Comparison of ENCODE assay signal across 23 mouse cellular contexts in the genomic region with DNA sequence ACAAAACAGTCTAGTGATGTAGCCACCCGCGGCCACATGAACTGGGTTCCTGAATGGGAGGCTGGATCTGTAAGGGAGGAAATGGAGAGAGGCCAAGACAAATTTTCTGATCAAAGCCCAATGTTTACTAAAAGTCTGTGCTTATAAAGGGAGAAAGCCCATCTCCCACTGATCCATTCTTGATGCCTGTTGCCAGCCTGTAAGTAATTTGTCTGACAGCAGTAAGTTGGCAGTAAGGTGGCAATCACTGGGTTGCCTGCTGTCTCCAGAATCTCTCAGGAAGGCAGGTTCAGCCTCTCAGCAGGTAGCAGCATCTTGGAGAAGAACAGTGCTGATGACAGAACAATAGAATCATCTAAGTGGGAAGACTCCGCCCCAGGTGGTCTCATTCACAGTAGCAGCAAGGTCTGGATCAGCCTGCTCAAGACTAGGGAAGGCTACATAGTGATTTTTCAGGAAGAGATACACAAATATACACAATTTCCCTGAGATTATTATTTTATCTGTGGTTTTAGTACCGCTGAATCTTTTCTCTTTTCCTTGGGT.
DNase-seq lines count a peak whose midpoint lies in the region; ATAC-seq and TF ChIP-seq lines count a peak whose summit lies in the region.
"Had no signal": no experiment of that assay in that cellular context is flagged by ENCODE, and none has a peak within 500 bp of the region (broad histone marks: within the 10 kb centered on the region; RNA-seq: fewer than 3 reads in every experiment).

No protein-coding gene starts in this region.

- ATAC-seq in forebrain, embryonic 14.5 days: peak; percentile 37; the same call in 1 of the 2 replicates
- ATAC-seq in midbrain, postnatal 0 days (ENCODE audit: low FRiP score): no peak
- ATAC-seq in midbrain, embryonic 13.5 days: no peak
- peak; percentile 63 for ATAC-seq in forebrain, embryonic 16.5 days
- ATAC-seq: intestine, embryonic 15.5 days had no signal

- intact Hi-C loops in heart, postnatal 25 days (cut with DNase I): no loop called here

- TF ChIP-seq CTCF in midbrain, postnatal 0 days (IDR thresholded peaks at IDR 0.05): no peak

- no peaks in the 10 kb centered on the region for H3K27me3 ChIP-seq in forebrain, embryonic 14.5 days (replicated peaks; ENCODE audit: control insufficient read depth, insufficient read depth, low read length)
- H3K27me3 ChIP-seq in forebrain, embryonic 10.5 days (ENCODE audit: poor library complexity, severe bottlenecking): no peaks in the 10 kb centered on the region
- no peaks in the 10 kb centered on the region for H3K27me3 ChIP-seq in midbrain, postnatal 0 days (ENCODE audit: insufficient read depth, low read length)
- no peaks in the 10 kb centered on the region for H3K27me3 ChIP-seq in midbrain, embryonic 13.5 days
- H3K27me3 ChIP-seq in forebrain, embryonic 16.5 days (replicated peaks; ENCODE audit: control insufficient read depth, insufficient read depth, low read length): no peaks in the 10 kb centered on the region
- H3K27me3 ChIP-seq: CH12.LX; embryonic facial prominence, embryonic 12.5 days; heart, embryonic 15.5 days; intestine, embryonic 15.5 days; midbrain, embryonic 12.5 days; stomach, embryonic 15.5 days had no signal

- H3K4me3 ChIP-seq in forebrain, embryonic 14.5 days (ENCODE audit: low read depth, low read length): no peak overlapping the region
- no peak overlapping the region for H3K4me3 ChIP-seq in forebrain, embryonic 10.5 days
- no peak overlapping the region for H3K4me3 ChIP-seq in midbrain, postnatal 0 days (ENCODE audit: low read depth, low read length)
- H3K4me3 ChIP-seq in midbrain, embryonic 13.5 days (replicated peaks): no peak overlapping the region
- no peak overlapping the region for H3K4me3 ChIP-seq in forebrain, embryonic 16.5 days (replicated peaks; ENCODE audit: low read length)
- H3K4me3 ChIP-seq: embryonic facial prominence, embryonic 12.5 days; erythroblast, embryonic 14.5 days; gastrocnemius, adult 2 months; heart, embryonic 15.5 days; intestine, embryonic 15.5 days; midbrain, embryonic 12.5 days; stomach, embryonic 15.5 days had no signal

- no peak overlapping the region for H3K4me2 ChIP-seq in forebrain, embryonic 14.5 days (ENCODE audit: low read length)
- H3K4me2 ChIP-seq in midbrain, postnatal 0 days (ENCODE audit: low read depth, low read length, poor library complexity, severe bottlenecking): no peak overlapping the region
- no peak overlapping the region for H3K4me2 ChIP-seq in midbrain, embryonic 13.5 days (replicated peaks)
- H3K4me2 ChIP-seq in forebrain, embryonic 16.5 days (ENCODE audit: low read length): no peak overlapping the region
- H3K4me2 ChIP-seq: embryonic facial prominence, embryonic 12.5 days; heart, embryonic 15.5 days; hindbrain, embryonic 14.5 days; intestine, embryonic 15.5 days; midbrain, embryonic 12.5 days; stomach, embryonic 15.5 days had no signal

- no peak overlapping the region for H3K27ac ChIP-seq in forebrain, embryonic 14.5 days (ENCODE audit: low read depth, low read length)
- no peak overlapping the region for H3K27ac ChIP-seq in forebrain, embryonic 10.5 days
- H3K27ac ChIP-seq in midbrain, postnatal 0 days (ENCODE audit: low read depth, low read length): no peak overlapping the region
- no peak overlapping the region for H3K27ac ChIP-seq in midbrain, embryonic 13.5 days
- no peak overlapping the region for H3K27ac ChIP-seq in forebrain, embryonic 16.5 days (ENCODE audit: low read length)
- H3K27ac ChIP-seq: embryonic facial prominence, embryonic 12.5 days; gastrocnemius, adult 2 months; heart, embryonic 15.5 days; hindbrain, embryonic 14.5 days; intestine, embryonic 15.5 days; midbrain, embryonic 12.5 days; stomach, embryonic 15.5 days had no signal

- H3K4me1 ChIP-seq in forebrain, embryonic 14.5 days (ENCODE audit: control insufficient read depth, insufficient read depth, low read length): no peaks in the 10 kb centered on the region
- H3K4me1 ChIP-seq in forebrain, embryonic 10.5 days: peaks cover 8% of the 10 kb centered on the region; the same call in 1 of the 2 replicates
- H3K4me1 ChIP-seq in midbrain, postnatal 0 days (ENCODE audit: insufficient read depth, low read length): no peaks in the 10 kb centered on the region
- H3K4me1 ChIP-seq in midbrain, embryonic 13.5 days (replicated peaks): no peaks in the 10 kb centered on the region
- H3K4me1 ChIP-seq in forebrain, embryonic 16.5 days (replicated peaks; ENCODE audit: control insufficient read depth, insufficient read depth, low read length): no peaks in the 10 kb centered on the region
- H3K4me1 ChIP-seq: embryonic facial prominence, embryonic 12.5 days; heart, embryonic 15.5 days; intestine, embryonic 15.5 days; midbrain, embryonic 12.5 days; stomach, embryonic 15.5 days had no signal

- no peaks in the 10 kb centered on the region for H3K36me3 ChIP-seq in forebrain, embryonic 14.5 days (ENCODE audit: control insufficient read depth, insufficient read depth, low read length)
- no peaks in the 10 kb centered on the region for H3K36me3 ChIP-seq in forebrain, embryonic 10.5 days (replicated peaks)
- H3K36me3 ChIP-seq in midbrain, postnatal 0 days (ENCODE audit: insufficient read depth, low read length): no peaks in the 10 kb centered on the region
- no peaks in the 10 kb centered on the region for H3K36me3 ChIP-seq in midbrain, embryonic 13.5 days
- H3K36me3 ChIP-seq in forebrain, embryonic 16.5 days (ENCODE audit: control insufficient read depth, insufficient read depth): no peaks in the 10 kb centered on the region
- H3K36me3 ChIP-seq: embryonic facial prominence, embryonic 12.5 days; heart, embryonic 15.5 days; intestine, embryonic 15.5 days; midbrain, embryonic 12.5 days; stomach, embryonic 15.5 days had no signal

- DNase-seq in forebrain, embryonic 14.5 days (ENCODE audit: low spot score): peak; percentile 46
- DNase-seq in forebrain, embryonic 10.5 days (ENCODE audit: extremely low spot score, low spot score): no peak
- DNase-seq in midbrain, postnatal 0 days (ENCODE audit: low spot score): peak; percentile 2
- DNase-seq in R1 (ENCODE audit: low read depth, low spot score): peak; percentile 89
- DNase-seq in heart, postnatal 25 days (ENCODE audit: low spot score): no peak
- DNase-seq: adrenal gland, adult 8-10 months; B cell, adult 2 months; cerebellum, adult 9-11 months; gastrocnemius, adult 2 months; heart, postnatal 4 days; kidney, adult 8-10 months; kidney, postnatal 10 days; lung, postnatal 10 days had no signal

- no peak overlapping the region for H3K9ac ChIP-seq in forebrain, embryonic 14.5 days (ENCODE audit: low read length)
- H3K9ac ChIP-seq in midbrain, postnatal 0 days (replicated peaks; ENCODE audit: low read length, poor library complexity, severe bottlenecking): no peak overlapping the region
- H3K9ac ChIP-seq in midbrain, embryonic 13.5 days (replicated peaks): no peak overlapping the region
- H3K9ac ChIP-seq in forebrain, embryonic 16.5 days (replicated peaks; ENCODE audit: low read depth, low read length): no peak overlapping the region
- H3K9ac ChIP-seq: embryonic facial prominence, embryonic 12.5 days; heart, embryonic 15.5 days; hindbrain, embryonic 14.5 days; intestine, embryonic 15.5 days; midbrain, embryonic 12.5 days; stomach, embryonic 15.5 days had no signal

- no peaks in the 10 kb centered on the region for H3K9me3 ChIP-seq in forebrain, embryonic 14.5 days (replicated peaks; ENCODE audit: control insufficient read depth, low read length)
- peaks cover 4% of the 10 kb centered on the region; the same call in 1 of the 2 replicates for H3K9me3 ChIP-seq in forebrain, embryonic 10.5 days
- no peaks in the 10 kb centered on the region for H3K9me3 ChIP-seq in midbrain, postnatal 0 days (ENCODE audit: low read length)
- 0 out of 2 replicates have a peak, but pooled peaks cover 3% of the 10 kb centered on the region for H3K9me3 ChIP-seq in midbrain, embryonic 13.5 days
- no peaks in the 10 kb centered on the region for H3K9me3 ChIP-seq in forebrain, embryonic 16.5 days (ENCODE audit: control insufficient read depth, low read length)
- H3K9me3 ChIP-seq: embryonic facial prominence, embryonic 12.5 days; heart, embryonic 15.5 days; intestine, embryonic 15.5 days; midbrain, embryonic 12.5 days; stomach, embryonic 15.5 days had no signal

- 30% methylated on average over 4 of the region's 4 CpGs for WGBS in forebrain, embryonic 14.5 days
- 45% methylated on average over 4 of the region's 4 CpGs for WGBS in forebrain, embryonic 10.5 days
- 43% methylated on average over 4 of the region's 4 CpGs for WGBS in midbrain, postnatal 0 days
- 53% methylated on average over 4 of the region's 4 CpGs for WGBS in midbrain, embryonic 13.5 days
- 31% methylated on average over 4 of the region's 4 CpGs for WGBS in forebrain, embryonic 16.5 days

Comparison
In these comparisons a context has a peak if more than half of its experiments do, and no peak if none do; other contexts are left out.
1. DNase-seq: peak in forebrain, embryonic 14.5 days (single experiment), midbrain, postnatal 0 days (single experiment) and R1 (single experiment); none in forebrain, embryonic 10.5 days (single experiment) and heart, postnatal 25 days (single experiment).
2. ATAC-seq: peak in forebrain, embryonic 14.5 days (single experiment) and forebrain, embryonic 16.5 days (single experiment); none in midbrain, postnatal 0 days (single experiment) and midbrain, embryonic 13.5 days (single experiment).